Mouse (Mus musculus): ENCODE measurements at regions not wholly inside any gene's neighbourhood (a gene's known extent, or its start where the extent isn't known, plus 50 kb on each side); places are given as distances from the start of the nearest gene placed in this dataset.

GRCm38 (mm10) chr12:7853876-7854275, 123.6 kb upstream of the Apob start:
- no peaks in the 10 kb centered on the region for H3K27me3 ChIP-seq
- no peaks in the 10 kb centered on the region for H3K36me3 ChIP-seq
- H3K4me1 ChIP-seq (replicated peaks): no peaks in the 10 kb centered on the region
- no peak overlapping the region for H3K4me3 ChIP-seq
- no peak overlapping the region for H3K9ac ChIP-seq
- no peak overlapping the region for H3K27ac ChIP-seq
- WGBS: 73% methylated on average over 2 of the region's 2 CpGs
- H3K9me3 ChIP-seq: no peaks in the 10 kb centered on the region
- no peak overlapping the region for H3K4me2 ChIP-seq
- no peak for ATAC-seq (ENCODE audit: low FRiP score)

GRCm38 (mm10) chr12:7855683-7856082, 121.8 kb upstream of the Apob start:
- Histone ChIP-seq H3K9me3 (no peaks in the 10 kb centered on the region), H3K36me3 (no peaks in the 10 kb centered on the region), H3K4me2 (no peak overlapping the region), H3K9ac (no peak overlapping the region), H3K4me3 (no peak overlapping the region), H3K27me3 (no peaks in the 10 kb centered on the region), H3K27ac (no peak overlapping the region), H3K4me1 (replicated peaks) (no peaks in the 10 kb centered on the region)
- no peak for ATAC-seq (ENCODE audit: low FRiP score)
- 86% methylated on average over 2 of the region's 2 CpGs for WGBS

- Histone ChIP-seq H3K4me1 (replicated peaks) (no peaks in the 10 kb centered on the region), H3K9ac (no peak overlapping the region), H3K4me3 (no peak overlapping the region), H3K27me3 (no peaks in the 10 kb centered on the region), H3K4me2 (no peak overlapping the region), H3K9me3 (no peaks in the 10 kb centered on the region), H3K27ac (no peak overlapping the region), H3K36me3 (no peaks in the 10 kb centered on the region)
- ATAC-seq (ENCODE audit: low FRiP score): no peak
- WGBS: 85% methylated on average over 28 of the region's 28 CpGs
These were observed 117.9 kb upstream of the Apob start for GRCm38 (mm10) chr12:7859533-7859932.

GRCm38 (mm10) chr12:7870004-7870403, 107.4 kb upstream of the Apob start:
- ATAC-seq (ENCODE audit: low FRiP score): no peak
- Histone ChIP-seq H3K36me3 (no peaks in the 10 kb centered on the region), H3K27ac (no peak overlapping the region), H3K4me3 (no peak overlapping the region), H3K9me3 (no peaks in the 10 kb centered on the region), H3K27me3 (no peaks in the 10 kb centered on the region), H3K4me2 (no peak overlapping the region), H3K9ac (no peak overlapping the region), H3K4me1 (replicated peaks) (no peaks in the 10 kb centered on the region)
- WGBS: 70% methylated on average over 3 of the region's 3 CpGs

- Histone ChIP-seq H3K9me3 (no peaks in the 10 kb centered on the region), H3K9ac (no peak overlapping the region), H3K27ac (no peak overlapping the region), H3K27me3 (no peaks in the 10 kb centered on the region), H3K4me1 (replicated peaks) (no peaks in the 10 kb centered on the region), H3K4me2 (no peak overlapping the region), H3K4me3 (no peak overlapping the region), H3K36me3 (no peaks in the 10 kb centered on the region)
- 86% methylated on average over 5 of the region's 5 CpGs for WGBS
- ATAC-seq (ENCODE audit: low FRiP score): no peak
These were observed 107.0 kb upstream of the Apob start for GRCm38 (mm10) chr12:7870473-7870872.

- H3K27me3 ChIP-seq: no peaks in the 10 kb centered on the region
- no peaks in the 10 kb centered on the region for H3K36me3 ChIP-seq
- H3K27ac ChIP-seq: no peak overlapping the region
- 78% methylated on average over 2 of the region's 2 CpGs for WGBS
- H3K9me3 ChIP-seq: no peaks in the 10 kb centered on the region
- no peaks in the 10 kb centered on the region for H3K4me1 ChIP-seq (replicated peaks)
- H3K4me3 ChIP-seq: no peak overlapping the region
- H3K4me2 ChIP-seq: no peak overlapping the region
- ATAC-seq (ENCODE audit: low FRiP score): no peak
- H3K9ac ChIP-seq: no peak overlapping the region
These were observed 102.0 kb upstream of the Apob start for GRCm38 (mm10) chr12:7875454-7875853.

GRCm38 (mm10) chr12:7876302-7877063, 101.0 kb upstream of the Apob start:
- H3K27me3 ChIP-seq: no peaks in the 10 kb centered on the region
- H3K4me1 ChIP-seq (replicated peaks): no peaks in the 10 kb centered on the region
- no peak overlapping the region for H3K27ac ChIP-seq
- H3K9me3 ChIP-seq: no peaks in the 10 kb centered on the region
- H3K4me3 ChIP-seq: no peak overlapping the region
- WGBS: 89% methylated on average over 11 of the region's 11 CpGs
- no peak for ATAC-seq (ENCODE audit: low FRiP score)
- no peak overlapping the region for H3K9ac ChIP-seq
- H3K4me2 ChIP-seq: no peak overlapping the region
- no peaks in the 10 kb centered on the region for H3K36me3 ChIP-seq

GRCm38 (mm10) chr12:7878761-7879160, 98.7 kb upstream of the Apob start:
- ATAC-seq (ENCODE audit: low FRiP score): no peak
- 94% methylated on average over 5 of the region's 5 CpGs for WGBS
- Histone ChIP-seq H3K4me1 (replicated peaks) (no peaks in the 10 kb centered on the region), H3K27me3 (no peaks in the 10 kb centered on the region), H3K9me3 (no peaks in the 10 kb centered on the region), H3K36me3 (no peaks in the 10 kb centered on the region), H3K9ac (no peak overlapping the region), H3K27ac (no peak overlapping the region), H3K4me2 (no peak overlapping the region), H3K4me3 (no peak overlapping the region)

GRCm38 (mm10) chr12:7896156-7896555, 81.3 kb upstream of the Apob start:
- Histone ChIP-seq H3K36me3 (no peaks in the 10 kb centered on the region), H3K27ac (no peak overlapping the region), H3K9me3 (no peaks in the 10 kb centered on the region), H3K27me3 (no peaks in the 10 kb centered on the region), H3K4me2 (no peak overlapping the region), H3K4me1 (replicated peaks) (no peaks in the 10 kb centered on the region), H3K9ac (no peak overlapping the region), H3K4me3 (no peak overlapping the region)
- WGBS: 32% methylated on average over 2 of the region's 2 CpGs
- ATAC-seq (ENCODE audit: low FRiP score): no peak

- H3K27me3 ChIP-seq: no peaks in the 10 kb centered on the region
- 94% methylated on average over 2 of the region's 2 CpGs for WGBS
- no peaks in the 10 kb centered on the region for H3K36me3 ChIP-seq
- no peak for ATAC-seq (ENCODE audit: low FRiP score)
- no peaks in the 10 kb centered on the region for H3K9me3 ChIP-seq
- no peak overlapping the region for H3K9ac ChIP-seq
- H3K4me2 ChIP-seq: no peak overlapping the region
- no peak overlapping the region for H3K4me3 ChIP-seq
- H3K27ac ChIP-seq: no peak overlapping the region
- H3K4me1 ChIP-seq (replicated peaks): 0 out of 2 replicates have a peak, but pooled peaks cover 5% of the 10 kb centered on the region
These were observed 72.1 kb upstream of the Apob start for GRCm38 (mm10) chr12:7905329-7905728.

- no peak overlapping the region for H3K9ac ChIP-seq
- 0 out of 2 replicates have a peak, but pooled peaks cover 5% of the 10 kb centered on the region for H3K4me1 ChIP-seq (replicated peaks)
- H3K36me3 ChIP-seq: no peaks in the 10 kb centered on the region
- no peak overlapping the region for H3K4me2 ChIP-seq
- no peaks in the 10 kb centered on the region for H3K27me3 ChIP-seq
- H3K27ac ChIP-seq: no peak overlapping the region
- no peaks in the 10 kb centered on the region for H3K9me3 ChIP-seq
- ATAC-seq (ENCODE audit: low FRiP score): no peak
- H3K4me3 ChIP-seq: no peak overlapping the region
- WGBS: 71% methylated on average over 2 of the region's 2 CpGs
These were observed 70.6 kb upstream of the Apob start for GRCm38 (mm10) chr12:7906831-7907230.

GRCm38 (mm10) chr12:7909746-7910360, 67.6 kb upstream of the Apob start:
- no peak overlapping the region for H3K4me2 ChIP-seq
- H3K9me3 ChIP-seq: no peaks in the 10 kb centered on the region
- 61% methylated on average over 9 of the region's 9 CpGs for WGBS
- no peak overlapping the region for H3K4me3 ChIP-seq
- H3K36me3 ChIP-seq: no peaks in the 10 kb centered on the region
- no peak for ATAC-seq (ENCODE audit: low FRiP score)
- H3K27me3 ChIP-seq: no peaks in the 10 kb centered on the region
- no peak overlapping the region for H3K27ac ChIP-seq
- no peak overlapping the region for H3K9ac ChIP-seq
- 0 out of 2 replicates have a peak, but pooled peaks cover 5% of the 10 kb centered on the region for H3K4me1 ChIP-seq (replicated peaks)

GRCm38 (mm10) chr12:7910509-7910908, 66.9 kb upstream of the Apob start:
- no peak overlapping the region for H3K27ac ChIP-seq
- no peak overlapping the region for H3K9ac ChIP-seq
- no peaks in the 10 kb centered on the region for H3K27me3 ChIP-seq
- H3K36me3 ChIP-seq: no peaks in the 10 kb centered on the region
- no peak for ATAC-seq (ENCODE audit: low FRiP score)
- no peaks in the 10 kb centered on the region for H3K9me3 ChIP-seq
- no peak overlapping the region for H3K4me2 ChIP-seq
- 0 out of 2 replicates have a peak, but pooled peaks cover 5% of the 10 kb centered on the region for H3K4me1 ChIP-seq (replicated peaks)
- no peak overlapping the region for H3K4me3 ChIP-seq
- 61% methylated on average over 2 of the region's 2 CpGs for WGBS
